Mouse (Mus musculus) forebrain, embryonic 15.5 days (tissue): Measurements from ENCODE around the gene Ift122. TPM values are rescaled to one million over a fixed set of nuclear protein-coding genes. Genes with fewer than 3 reads are reported as not detected.
"Not testable (repeated sequence)": the region's sequence is repeated elsewhere in the genome, so short reads cannot be mapped to it uniquely, and the experiment has no call there.

Experiments used
- ATAC-seq: fragments of 200-750 bp; cut with Nextera tagmentation; replicated peaks from 2 replicates; pipeline ENCODE4 v1.8.0; 2017; ENCODE audit warnings: mild to moderate bottlenecking, moderate TSS enrichment, moderate library complexity
- H3K27ac ChIP-seq: fragments of 300-500 bp; sonication (generic); replicated peaks from 2 replicates; pipeline ENCODE4 v1.5.1; 2015; ENCODE audit warnings: mild to moderate bottlenecking, inconsistent platforms
- H3K27me3 ChIP-seq: fragments of 300-500 bp; sonication (generic); 2 replicates; pipeline ENCODE4 v1.6.1; 2015; ENCODE audit warnings: inconsistent platforms
- H3K36me3 ChIP-seq: fragments of 300-500 bp; sonication (generic); 2 replicates; pipeline ENCODE4 v1.6.1; 2015; ENCODE audit warnings: mild to moderate bottlenecking, inconsistent platforms
- H3K4me1 ChIP-seq: fragments of 300-500 bp; sonication (generic); 2 replicates; pipeline ENCODE4 v1.6.1; 2015; ENCODE audit warnings: inconsistent platforms
- H3K4me2 ChIP-seq: fragments of 300-500 bp; sonication (generic); replicated peaks from 2 replicates; pipeline ENCODE4 v1.6.1; 2015; ENCODE audit warnings: mild to moderate bottlenecking, inconsistent platforms
- H3K4me3 ChIP-seq: fragments of 300-500 bp; sonication (generic); 2 replicates; pipeline ENCODE4 v1.5.1; 2015; ENCODE audit warnings: mild to moderate bottlenecking, inconsistent platforms
- H3K9ac ChIP-seq: fragments of 300-500 bp; sonication (generic); replicated peaks from 2 replicates; pipeline ENCODE4 v1.6.1; 2015; ENCODE audit warnings: mild to moderate bottlenecking, inconsistent platforms
- H3K9me3 ChIP-seq: fragments of 300-500 bp; sonication (generic); 2 replicates; pipeline ENCODE4 v1.6.1; 2016; ENCODE audit warnings: inconsistent platforms
- WGBS: fragments of 180-500 bp; shearing (Covaris S2); methylation state at CpG from one replicate; pipeline ENCODE4 v1.1.7; 2015; ENCODE audit warnings: mixed read lengths; 5-methylcytosine and 5-hydroxymethylcytosine counted together
- polyA plus RNA-seq: library from polyadenylated mRNA; unstranded; fragments of >200 nt; fragmentation: Nextera tagmentation; extraction: Ambion mirVana; gene quantifications from 2 replicates; pipeline ENCODE4 v1.2.1, GENCODE M21; 2015

Ift122 gene
- polyA plus RNA-seq, 1 experiment from 2014 or later = 29.4 TPM

- ATAC-seq = no peak
- Histone ChIP-seq H3K27ac (no peak overlapping the region), H3K9me3 (no peaks in the 10 kb centered on the region), H3K4me3 (no peak overlapping the region), H3K36me3 (no peaks in the 10 kb centered on the region), H3K27me3 (no peaks in the 10 kb centered on the region), H3K4me1 (no peaks in the 10 kb centered on the region), H3K9ac (no peak overlapping the region), H3K4me2 (no peak overlapping the region)
- 87% methylated on average over 8 of the region's 8 CpGs for whole genome bisulfite sequencing
These were observed 31.9 kb upstream of the Ift122 start for GRCm38 (mm10) chr6:115821216-115821993.

- H3K27me3 ChIP-seq, H3K9ac ChIP-seq, H3K4me1 ChIP-seq, H3K27ac ChIP-seq, H3K9me3 ChIP-seq, H3K36me3 ChIP-seq: not testable (repeated sequence)
- WGBS = 4% methylated on average over 6 of the region's 11 CpGs
- peak; percentile 73 for ATAC-seq
- H3K4me2 ChIP-seq = peak overlapping the region; percentile 23; the same call in 1 of the 2 replicates
- H3K4me3 ChIP-seq = peak overlapping the region; percentile 20; the same call in 1 of the 2 replicates
These were observed 29.3 kb upstream of the Ift122 start for GRCm38 (mm10) chr6:115823850-115824464.

GRCm38 (mm10) chr6:115830779-115831601, 22.3 kb upstream of the Ift122 start:
- Histone ChIP-seq H3K4me3 (no peak overlapping the region), H3K9ac (no peak overlapping the region), H3K27ac (no peak overlapping the region), H3K9me3 (no peaks in the 10 kb centered on the region), H3K4me2 (no peak overlapping the region), H3K27me3 (no peaks in the 10 kb centered on the region), H3K36me3 (no peaks in the 10 kb centered on the region), H3K4me1 (no peaks in the 10 kb centered on the region)
- 84% methylated on average over 6 of the region's 6 CpGs for WGBS
- ATAC-seq = no peak

GRCm38 (mm10) chr6:115832152-115832850, 21.0 kb upstream of the Ift122 start:
- H3K27ac ChIP-seq = no peak overlapping the region
- no peaks in the 10 kb centered on the region for H3K9me3 ChIP-seq
- H3K4me2 ChIP-seq = no peak overlapping the region
- WGBS = 92% methylated on average over 2 of the region's 2 CpGs
- H3K4me3 ChIP-seq = no peak overlapping the region
- H3K9ac ChIP-seq = no peak overlapping the region
- H3K36me3 ChIP-seq = no peaks in the 10 kb centered on the region
- ATAC-seq = no peak
- no peaks in the 10 kb centered on the region for H3K4me1 ChIP-seq
- no peaks in the 10 kb centered on the region for H3K27me3 ChIP-seq

- H3K36me3 ChIP-seq = no peaks in the 10 kb centered on the region
- ATAC-seq = no peak
These were observed 19.4 kb upstream of the Ift122 start for GRCm38 (mm10) chr6:115833861-115834260.

GRCm38 (mm10) chr6:115838161-115838597, 15.1 kb upstream of the Ift122 start, which contains the start of gene Efcab12:
TSS of gene Efcab12 (minus strand) at chr6:115838412.
- Histone ChIP-seq H3K4me1 (peaks cover 10% of the 10 kb centered on the region), H3K9me3 (no peaks in the 10 kb centered on the region), H3K9ac (peak within 1 kb of the TSS; percentile 37), H3K4me2 (peak within 1 kb of the TSS; percentile 68), H3K36me3 (peaks cover 14% of the 10 kb centered on the region), H3K27ac (peak within 1 kb of the TSS; percentile 55), H3K27me3 (no peaks in the 10 kb centered on the region), H3K4me3 (peak within 1 kb of the TSS; percentile 42)
- peak; percentile 98 for ATAC-seq
- under 1% methylated on average over 19 of the region's 19 CpGs for WGBS

More at GRCm38 (mm10) chr6:115833861-115834260, 19.4 kb upstream of the Ift122 start:
- H3K27me3 ChIP-seq = no peaks in the 10 kb centered on the region
- H3K9me3 ChIP-seq = no peaks in the 10 kb centered on the region
- H3K27ac ChIP-seq = no peak overlapping the region
- H3K9ac ChIP-seq = no peak overlapping the region
- peaks cover 10% of the 10 kb centered on the region for H3K4me1 ChIP-seq
- no peak overlapping the region for H3K4me3 ChIP-seq
- H3K4me2 ChIP-seq = no peak overlapping the region

GRCm38 (mm10) chr6:115838745-115839144, 14.5 kb upstream of the Ift122 start:
- 76% methylated on average over 5 of the region's 5 CpGs for WGBS
- Histone ChIP-seq H3K27ac (peak overlapping the region; percentile 55; the same call in 1 of the 2 replicates), H3K9ac (no peak overlapping the region), H3K36me3 (peaks cover 20% of the 10 kb centered on the region), H3K4me3 (peak overlapping the region; percentile 42), H3K27me3 (no peaks in the 10 kb centered on the region), H3K4me1 (peaks cover 10% of the 10 kb centered on the region), H3K9me3 (no peaks in the 10 kb centered on the region), H3K4me2 (peak overlapping the region; percentile 68)
- ATAC-seq = peak; percentile 24; the same call in 1 of the 2 replicates

GRCm38 (mm10) chr6:115845006-115845405, 8.3 kb upstream of the Ift122 start:
- no peaks in the 10 kb centered on the region for H3K27me3 ChIP-seq
- no peak overlapping the region for H3K4me3 ChIP-seq
- H3K9ac ChIP-seq = no peak overlapping the region
- ATAC-seq = no peak
- no peaks in the 10 kb centered on the region for H3K4me1 ChIP-seq
- H3K9me3 ChIP-seq = no peaks in the 10 kb centered on the region
- 93% methylated on average over 4 of the region's 4 CpGs for WGBS
- no peak overlapping the region for H3K27ac ChIP-seq
- H3K4me2 ChIP-seq = no peak overlapping the region
- peaks cover 41% of the 10 kb centered on the region for H3K36me3 ChIP-seq

GRCm38 (mm10) chr6:115846640-115847411, 6.4 kb upstream of the Ift122 start:
- 43% methylated on average over 8 of the region's 8 CpGs for WGBS
- Histone ChIP-seq H3K4me3 (no peak overlapping the region), H3K4me2 (no peak overlapping the region), H3K27me3 (no peaks in the 10 kb centered on the region), H3K9ac (no peak overlapping the region), H3K4me1 (peaks cover under 1% of the 10 kb centered on the region; the same call in 1 of the 2 replicates), H3K9me3 (no peaks in the 10 kb centered on the region), H3K27ac (peak overlapping the region; percentile 3; the same call in 1 of the 2 replicates), H3K36me3 (peaks cover 35% of the 10 kb centered on the region)
- no peak for ATAC-seq

- H3K4me3 ChIP-seq = no peak overlapping the region
- no peak for ATAC-seq
- peaks cover 12% of the 10 kb centered on the region for H3K4me1 ChIP-seq
- no peak overlapping the region for H3K9ac ChIP-seq
- H3K36me3 ChIP-seq = peaks cover 21% of the 10 kb centered on the region
- no peak overlapping the region for H3K27ac ChIP-seq
- WGBS = 94% methylated on average over 10 of the region's 10 CpGs
- no peaks in the 10 kb centered on the region for H3K9me3 ChIP-seq
- no peak overlapping the region for H3K4me2 ChIP-seq
- H3K27me3 ChIP-seq = no peaks in the 10 kb centered on the region
These were observed 4.5 kb upstream of the Ift122 start for GRCm38 (mm10) chr6:115848598-115849304.
